Mouse (Mus musculus) kidney, postnatal 0 days (tissue): Measurements from ENCODE around the gene Ankrd28. TPM values are rescaled to one million over a fixed set of nuclear protein-coding genes. Genes with fewer than 3 reads are reported as not detected.
A peak's percentile ranks its signal among the peaks of the same experiment; 100 is the strongest.

ENCODE experiments used
- ATAC-seq: fragments of 200-750 bp; cut with Nextera tagmentation; replicated peaks from 2 replicates; pipeline ENCODE4 v1.8.0; 2017; ENCODE audit warnings: low read depth, moderate number of reproducible peaks, moderate TSS enrichment, moderate library complexity; ENCODE audit not compliant: low FRiP score
- DNase-seq: peaks from one replicate; pipeline ENCODE4 v3.0.0-alpha.2; 2016; ENCODE audit warnings: low spot score
- H3K27ac ChIP-seq: fragments of 300-500 bp; sonication (generic); 2 replicates; pipeline ENCODE4 v1.5.1; 2014; ENCODE audit warnings: mild to moderate bottlenecking
- H3K27me3 ChIP-seq: fragments of 300-500 bp; sonication (generic); 2 replicates; pipeline ENCODE4 v1.6.1; 2014; ENCODE audit warnings: low read length, mixed read lengths; ENCODE audit not compliant: insufficient read depth
- H3K36me3 ChIP-seq: fragments of 300-500 bp; sonication (generic); 2 replicates; pipeline ENCODE4 v1.6.1; 2014; ENCODE audit warnings: low read length, mixed read lengths; ENCODE audit not compliant: insufficient read depth
- H3K4me1 ChIP-seq: fragments of 300-500 bp; sonication (generic); replicated peaks from 2 replicates; pipeline ENCODE4 v1.6.1; 2014; ENCODE audit warnings: antibody characterized with exemption, low read length, mixed read lengths; ENCODE audit not compliant: insufficient read depth
- H3K4me2 ChIP-seq: fragments of 300-500 bp; sonication (generic); 2 replicates; pipeline ENCODE4 v1.6.1; 2014; ENCODE audit warnings: mild to moderate bottlenecking, low read length, moderate library complexity, mixed read lengths
- H3K4me3 ChIP-seq: fragments of 300-500 bp; sonication (generic); replicated peaks from 2 replicates; pipeline ENCODE4 v1.5.1; 2014; ENCODE audit warnings: low read depth, low read length
- H3K9ac ChIP-seq: fragments of 300-500 bp; sonication (generic); 2 replicates; pipeline ENCODE4 v1.6.1; 2014; ENCODE audit warnings: low read depth, low read length
- H3K9me3 ChIP-seq: fragments of 300-500 bp; sonication (generic); replicated peaks from 2 replicates; pipeline ENCODE4 v1.6.1; 2016; ENCODE audit warnings: low read length, inconsistent platforms, mixed read lengths
- CTCF ChIP-seq: IDR thresholded peaks from 2 replicates; pipeline ENCODE4 v1.5.1; 2016; ENCODE audit warnings: antibody characterized with exemption, low read depth, mild to moderate bottlenecking, moderate library complexity
- whole genome bisulfite sequencing: fragments of 180-500 bp; shearing (Covaris S2); extraction: QIAGEN DNeasy Blood & Tissue Kit; methylation state at CpG from one replicate; pipeline ENCODE4 v1.1.7; 2014; 5-methylcytosine and 5-hydroxymethylcytosine counted together
- polyA plus RNA-seq: library from polyadenylated mRNA; unstranded; fragments of >200 nt; fragmentation: Nextera tagmentation; extraction: Ambion mirVana; gene quantifications from 2 replicates; pipeline ENCODE4 v1.2.1, GENCODE M21; 2015

Gene Ankrd28
- polyA plus RNA-seq, 1 experiment from 2014 or later: 6.8 TPM

DNA sequence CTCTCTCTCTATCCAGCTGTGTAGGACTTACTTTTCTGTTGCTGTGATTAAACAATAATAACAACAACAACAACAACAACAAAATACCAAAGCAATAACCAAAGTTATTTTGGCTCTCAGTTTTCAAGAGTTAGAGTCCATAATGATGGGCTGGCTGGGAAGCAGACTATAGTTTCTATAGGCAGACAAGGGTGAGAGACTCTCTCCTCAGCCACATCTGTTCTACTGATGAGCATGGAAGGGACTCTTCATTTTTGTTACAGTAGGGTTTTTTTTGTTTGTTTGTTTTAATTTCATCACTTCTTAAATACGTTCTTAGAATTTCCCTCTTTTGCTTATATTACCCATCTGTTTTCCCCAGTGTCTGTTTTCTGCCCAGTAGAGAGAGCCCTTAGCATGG, 177.8 kb downstream of the Ankrd28 start:
- Histone ChIP-seq H3K4me3 (no peak overlapping the region), H3K27ac (no peak overlapping the region), H3K9ac (no peak overlapping the region), H3K4me1 (peaks cover 7% of the 10 kb centered on the region; the same call in 1 of the 2 replicates), H3K36me3 (no peaks in the 10 kb centered on the region), H3K27me3 (no peaks in the 10 kb centered on the region), H3K4me2 (no peak overlapping the region), H3K9me3 (no peaks in the 10 kb centered on the region)
- no peak for DNase-seq
- WGBS: 89% methylated on average over 1 of the region's 1 CpGs
- no peak for ATAC-seq
- TF ChIP-seq CTCF: no peak

- 47% methylated on average over 5 of the region's 5 CpGs for WGBS
- no peak for DNase-seq
- peaks cover 2% of the 10 kb centered on the region; the same call in 1 of the 2 replicates for H3K4me1 ChIP-seq
- ATAC-seq: no peak
- no peak for TF ChIP-seq CTCF
- H3K27me3 ChIP-seq: no peaks in the 10 kb centered on the region
- no peak overlapping the region for H3K9ac ChIP-seq
- H3K4me3 ChIP-seq: no peak overlapping the region
- no peak overlapping the region for H3K27ac ChIP-seq
- no peak overlapping the region for H3K4me2 ChIP-seq
- H3K9me3 ChIP-seq: no peaks in the 10 kb centered on the region
- no peaks in the 10 kb centered on the region for H3K36me3 ChIP-seq
These were observed 178.3 kb downstream of the Ankrd28 start for GRCm38 (mm10) chr14:31652106-31652505.

- TF ChIP-seq CTCF: no peak
- WGBS: 56% methylated on average over 7 of the region's 7 CpGs
- H3K4me1 ChIP-seq: no peaks in the 10 kb centered on the region
- H3K4me3 ChIP-seq: no peak overlapping the region
- H3K36me3 ChIP-seq: no peaks in the 10 kb centered on the region
- ATAC-seq (no peak; the same call in 1 of the 2 replicates), DNase-seq (peak; percentile 38)
- H3K9ac ChIP-seq: no peak overlapping the region
- no peaks in the 10 kb centered on the region for H3K9me3 ChIP-seq
- H3K27me3 ChIP-seq: no peaks in the 10 kb centered on the region
- H3K4me2 ChIP-seq: no peak overlapping the region
- no peak overlapping the region for H3K27ac ChIP-seq
These were observed 179.2 kb downstream of the Ankrd28 start for GRCm38 (mm10) chr14:31651206-31651605.

DNA sequence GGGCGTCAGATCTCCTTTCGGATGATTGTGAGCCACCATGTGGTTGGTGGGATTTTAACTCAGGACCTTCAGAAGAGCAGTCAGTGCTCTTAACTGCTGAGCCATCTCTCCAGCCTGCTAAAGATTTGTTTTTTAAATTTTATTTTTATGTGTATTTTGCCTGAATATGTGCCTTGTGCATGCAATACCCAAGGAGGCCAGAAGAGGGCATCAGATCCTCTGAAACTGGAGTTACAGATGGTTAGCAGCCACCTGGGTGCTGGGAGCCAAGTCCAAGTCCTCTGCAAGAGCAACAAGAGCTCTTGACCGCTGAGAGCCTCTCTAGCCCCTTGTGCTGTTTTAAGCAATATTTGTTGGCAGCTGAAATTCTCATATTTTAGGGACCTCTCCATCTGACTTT, 180.1 kb downstream of the Ankrd28 start:
- no peak overlapping the region for H3K4me2 ChIP-seq
- no peak overlapping the region for H3K4me3 ChIP-seq
- no peaks in the 10 kb centered on the region for H3K4me1 ChIP-seq
- peak; percentile 57 for TF ChIP-seq CTCF
- ATAC-seq: no peak
- no peak overlapping the region for H3K27ac ChIP-seq
- 94% methylated on average over 3 of the region's 3 CpGs for WGBS
- no peaks in the 10 kb centered on the region for H3K9me3 ChIP-seq
- H3K36me3 ChIP-seq: no peaks in the 10 kb centered on the region
- DNase-seq: no peak
- no peaks in the 10 kb centered on the region for H3K27me3 ChIP-seq
- no peak overlapping the region for H3K9ac ChIP-seq

Other genes starting within 250 kb of the Ankrd28 start
- gene Colq, start 239.3 kb downstream of the Ankrd28 start, polyA plus RNA-seq: 1.3 TPM in 2 replicates
- gene Gm49387, start 189.8 kb downstream of the Ankrd28 start, polyA plus RNA-seq: 2.9 TPM in 1 of 2 replicates, not detected in the other
- 60.6 and 64.5 TPM in 2 replicates for gene Btd, start 189.6 kb downstream of the Ankrd28 start, polyA plus RNA-seq
- 68.9 and 76.3 TPM in 2 replicates for gene Hacl1, start 189.4 kb downstream of the Ankrd28 start, polyA plus RNA-seq
- 0.28 and 0.34 TPM in 2 replicates for gene Galnt15, start 198.3 kb upstream of the Ankrd28 start, polyA plus RNA-seq